Mouse (Mus musculus): ENCODE results near the gene Ect2l. TPM values are rescaled to one million over a fixed set of nuclear protein-coding genes. Genes with fewer than 3 reads are reported as not detected.

The Ect2l gene
- polyA plus RNA-seq, 1 experiment, result not detected

DNA sequence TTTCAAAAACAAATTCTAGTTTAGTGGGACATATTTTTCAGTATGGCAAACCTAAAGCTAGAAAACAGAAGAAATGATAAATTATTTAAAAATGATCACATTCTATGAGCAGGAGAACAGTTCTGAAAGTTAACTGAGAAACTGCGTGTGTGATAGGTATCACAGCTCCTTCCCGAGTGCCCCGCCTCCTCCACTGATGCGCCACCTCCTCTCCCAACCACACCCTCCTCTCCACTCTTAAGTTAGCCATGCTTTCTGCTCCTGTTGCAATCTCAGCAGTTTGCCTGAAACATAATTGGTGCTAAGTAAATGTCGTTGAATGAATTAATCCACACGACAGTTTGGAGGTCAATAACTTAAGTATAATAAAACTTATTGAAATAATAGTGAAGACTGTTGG is 127.9 kb downstream of the Ect2l start:
- Histone ChIP-seq H3K4me3 (replicated peaks; ENCODE audit: control insufficient read depth, low read depth, low read length) (no peak overlapping the region), H3K27ac (ENCODE audit: control insufficient read depth, insufficient read depth, low read depth, low read length, poor library complexity) (no peak overlapping the region), H3K4me1 (ENCODE audit: control insufficient read depth, insufficient read depth, low read length) (no peaks in the 10 kb centered on the region; the same call in 1 of the 2 replicates)
- WGBS, result 83% methylated on average over 6 of the region's 6 CpGs
- TF ChIP-seq POLR2A (IDR thresholded peaks at IDR 0.05; ENCODE audit: borderline replicate concordance, control insufficient read depth, low read depth, low read length), result no peak
- TF ChIP-seq CTCF (IDR thresholded peaks at IDR 0.05; ENCODE audit: control insufficient read depth, insufficient read depth, low read length), result no peak

DNA sequence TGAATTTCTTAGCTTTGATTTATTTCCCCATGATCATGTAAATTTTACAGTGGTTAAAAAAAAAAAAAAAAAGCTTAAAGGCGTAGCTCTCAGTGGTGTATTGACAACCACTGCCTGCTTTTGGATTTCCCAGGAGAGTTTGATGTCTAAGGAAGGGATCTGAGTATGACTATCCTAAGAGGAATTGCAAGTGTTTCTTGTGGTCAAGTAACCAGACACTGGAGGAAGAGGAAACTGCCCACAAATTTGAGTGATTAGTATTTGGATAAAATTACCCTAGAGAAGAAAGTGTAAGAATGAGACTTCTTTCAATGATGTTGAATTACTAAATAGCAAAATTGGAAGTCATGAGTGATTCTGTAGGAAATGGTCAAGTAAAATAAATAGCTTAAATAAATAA is 129.2 kb downstream of the Ect2l start:
- WGBS, result 52% methylated on average over 1 of the region's 1 CpGs
- H3K4me3 ChIP-seq (replicated peaks; ENCODE audit: control insufficient read depth, low read depth, low read length), result no peak overlapping the region
- H3K4me1 ChIP-seq (ENCODE audit: control insufficient read depth, insufficient read depth, low read length), result no peaks in the 10 kb centered on the region; the same call in 1 of the 2 replicates
- H3K27ac ChIP-seq (ENCODE audit: control insufficient read depth, insufficient read depth, low read depth, low read length, poor library complexity), result no peak overlapping the region
- TF ChIP-seq POLR2A (IDR thresholded peaks at IDR 0.05; ENCODE audit: borderline replicate concordance, control insufficient read depth, low read depth, low read length) (no peak), CTCF (IDR thresholded peaks at IDR 0.05; ENCODE audit: control insufficient read depth, insufficient read depth, low read length) (no peak)

Other genes starting within 250 kb of the Ect2l start
- 74.1 and 129 TPM in 2 replicates for gene Abracl, start 187.6 kb downstream of the Ect2l start, polyA plus RNA-seq (2011; ENCODE audit: insufficient read depth, insufficient read length, low replicate concordance, missing spikeins)
- 8.1 and 24.6 TPM in 2 replicates for gene Reps1, start 155.0 kb downstream of the Ect2l start, polyA plus RNA-seq (2011; ENCODE audit: insufficient read depth, insufficient read length, low replicate concordance, missing spikeins)
- 7.6 and 11.0 TPM in 2 replicates for gene Ccdc28a, start 24.1 kb upstream of the Ect2l start, polyA plus RNA-seq (2011; ENCODE audit: insufficient read depth, insufficient read length, low replicate concordance, missing spikeins)
- 1.3 and 1.6 TPM in 2 replicates for gene Nhsl1, start 108.1 kb upstream of the Ect2l start, polyA plus RNA-seq (2011; ENCODE audit: insufficient read depth, insufficient read length, low replicate concordance, missing spikeins)